Mouse (Mus musculus): ENCODE measurements around the gene Ackr3.

DNA sequence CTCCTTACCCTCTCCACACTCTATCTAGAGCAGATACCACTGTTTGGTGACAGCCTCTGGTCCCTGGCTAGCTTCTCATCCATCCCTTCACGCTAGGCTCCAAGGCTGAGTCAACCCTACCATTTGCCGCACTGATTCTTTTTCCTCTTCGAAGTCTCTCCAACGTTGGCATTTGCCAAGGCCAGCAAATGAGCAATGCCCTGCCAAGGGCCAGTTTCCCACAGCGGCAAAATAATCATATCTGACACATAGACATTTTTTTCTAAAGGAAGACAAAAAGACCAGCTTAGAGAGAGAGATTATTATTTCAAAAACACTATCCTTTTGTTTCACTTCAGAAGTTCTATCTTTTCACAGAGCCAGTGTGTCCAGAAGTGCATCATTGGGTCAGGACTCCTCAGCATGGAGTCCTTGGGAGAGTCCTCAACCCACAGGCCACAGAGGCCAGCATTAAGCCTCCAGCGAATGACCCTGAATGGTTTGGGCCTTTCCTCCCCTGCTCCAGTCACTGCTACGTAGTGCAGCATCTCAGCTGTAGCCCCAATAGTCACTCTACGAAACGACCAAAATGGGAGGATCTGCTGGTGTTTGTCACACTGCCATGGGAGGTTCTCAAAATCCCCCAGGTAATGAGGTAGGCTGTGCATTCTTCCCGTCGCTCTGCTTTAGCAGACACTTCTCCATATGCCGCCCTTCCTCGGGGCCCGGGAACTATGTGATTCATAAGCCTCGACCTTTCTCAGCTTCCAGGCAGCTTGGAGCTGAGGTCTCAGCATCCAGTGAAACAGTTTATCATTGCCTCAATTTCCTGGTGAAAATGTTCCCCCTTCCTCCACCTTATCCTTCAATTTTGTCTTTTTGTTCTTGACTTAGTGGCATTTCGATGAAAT is 35.8 kb downstream of the Ackr3 start:
- TF ChIP-seq CTCF (IDR thresholded peaks at IDR 0.05; ENCODE audit: low read depth, low read length) (no peak), TAL1 (conservative IDR thresholded peaks at IDR 0.05; ENCODE audit: low read depth, low read length) (no peak), GATA1 (IDR thresholded peaks at IDR 0.05; ENCODE audit: borderline replicate concordance, low read length) (no peak)

All from G1E (cell line).